11 mouse cellular contexts compared by ENCODE assay signal in the genomic region with DNA sequence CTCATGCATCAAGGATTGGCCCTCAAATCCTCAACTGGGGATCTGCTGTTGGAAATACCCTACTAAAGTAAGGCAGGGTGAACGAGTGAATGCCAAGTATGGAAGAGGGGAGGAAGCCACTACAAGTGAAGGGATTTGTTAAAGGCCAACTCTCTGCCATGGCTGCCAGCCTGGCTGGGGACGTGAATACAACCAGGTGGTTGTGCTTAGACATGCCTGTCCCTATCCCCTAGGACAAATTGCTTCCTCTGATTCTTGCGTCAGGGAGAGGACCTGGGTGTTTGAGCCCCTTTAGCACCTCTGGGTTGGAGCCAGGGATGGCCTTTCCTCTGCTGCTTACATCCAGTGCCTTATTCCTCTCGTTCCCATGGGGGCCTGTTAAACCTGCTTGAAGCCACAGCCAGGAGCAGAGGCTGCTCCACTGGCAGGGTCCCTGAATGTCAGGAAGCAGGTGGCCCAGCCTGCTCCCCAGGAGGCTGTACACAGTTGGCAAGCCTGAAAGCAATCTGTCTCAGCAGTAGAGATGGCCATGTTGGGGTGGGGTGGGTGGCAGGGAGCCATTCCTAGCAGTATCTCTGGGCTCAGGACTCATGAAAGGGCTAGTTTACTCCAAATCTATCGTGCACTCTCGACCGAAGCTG. TPM values are rescaled to one million over a fixed set of nuclear protein-coding genes. Genes with fewer than 3 reads are reported as not detected.
DNase-seq lines count a peak whose midpoint lies in the region; ATAC-seq and TF ChIP-seq lines count a peak whose summit lies in the region.
"Had no signal": no experiment of that assay in that cellular context is flagged by ENCODE, and none has a peak within 500 bp of the region (broad histone marks: within the 10 kb centered on the region; RNA-seq: fewer than 3 reads in every experiment).

No protein-coding gene starts in this region.

- peaks cover 29% of the 10 kb centered on the region for H3K4me1 ChIP-seq in heart, adult 2 months (ENCODE audit: control insufficient read depth, insufficient read depth, low read length)
- peaks cover 13% of the 10 kb centered on the region for H3K4me1 ChIP-seq in hindbrain, postnatal 0 days (ENCODE audit: insufficient read depth, low read length)

- TF ChIP-seq POLR2A in heart, adult 2 months (IDR thresholded peaks at IDR 0.05; ENCODE audit: insufficient read depth, low read depth, low read length) = no peak

- H3K9ac ChIP-seq in heart, adult 2 months (ENCODE audit: low read depth, low read length) = no peak overlapping the region
- no peak overlapping the region for H3K9ac ChIP-seq in hindbrain, postnatal 0 days (replicated peaks; ENCODE audit: low read length)
- H3K9ac ChIP-seq: limb, embryonic 15.5 days had no signal

- no peak for TF ChIP-seq CTCF in heart, adult 2 months (IDR thresholded peaks at IDR 0.05)
- no peak for TF ChIP-seq CTCF in hindbrain, postnatal 0 days (IDR thresholded peaks at IDR 0.05; ENCODE audit: low read depth)

- peak; percentile 25; the same call in 1 of the 2 replicates for ATAC-seq in hindbrain, postnatal 0 days
- ATAC-seq: CD4-positive, CD25-positive, alpha-beta regulatory T cell, adult 4 months; intestine, embryonic 16.5 days had no signal

- no peaks in the 10 kb centered on the region for H3K9me3 ChIP-seq in hindbrain, postnatal 0 days (ENCODE audit: low read length)
- H3K9me3 ChIP-seq: limb, embryonic 15.5 days had no signal

- H3K27me3 ChIP-seq in heart, adult 2 months (ENCODE audit: control insufficient read depth, insufficient read depth, low read length) = no peaks in the 10 kb centered on the region
- H3K27me3 ChIP-seq in hindbrain, postnatal 0 days (ENCODE audit: insufficient read depth, low read length) = no peaks in the 10 kb centered on the region
- H3K27me3 ChIP-seq: limb, embryonic 15.5 days had no signal

- H3K27ac ChIP-seq in heart, adult 2 months = no peak overlapping the region; the same call in 1 of the 2 replicates
- no peak overlapping the region for H3K27ac ChIP-seq in hindbrain, postnatal 0 days
- H3K27ac ChIP-seq: limb, embryonic 15.5 days had no signal

- WGBS in heart, adult 2 months = 36% methylated on average over 7 of the region's 7 CpGs
- 34% methylated on average over 7 of the region's 7 CpGs for WGBS in hindbrain, postnatal 0 days

- H3K4me2 ChIP-seq in hindbrain, postnatal 0 days (ENCODE audit: low read depth, low read length) = no peak overlapping the region
- H3K4me2 ChIP-seq: limb, embryonic 15.5 days had no signal

- peak; percentile 21 to 33 for DNase-seq in heart, adult 2 months
- DNase-seq in heart, postnatal 36 days = no peak
- peak; percentile 21 for DNase-seq in adrenal gland, postnatal 25 days
- peak; percentile 83 for DNase-seq in cerebellum, adult 9-11 months
- DNase-seq in hindbrain, postnatal 0 days (ENCODE audit: low spot score) = no peak
- DNase-seq in urinary bladder, postnatal 25 days (ENCODE audit: low spot score) = no peak
- no peak for DNase-seq in urinary bladder, postnatal 4 days (ENCODE audit: low spot score in 2 of 2)
- no peak for DNase-seq in spleen, adult 12 weeks (ENCODE audit: low spot score)

- no peak for TF ChIP-seq EP300 in heart, adult 2 months (IDR thresholded peaks at IDR 0.05; ENCODE audit: insufficient read depth, low read depth, low read length)

- intact Hi-C loops in heart, adult 2 months (cut with DNase I) = no loop called here
- intact Hi-C loops in heart, postnatal 36 days (cut with DNase I) = no loop called here

- H3K4me3 ChIP-seq in heart, adult 2 months = no peak overlapping the region
- H3K4me3 ChIP-seq in hindbrain, postnatal 0 days (ENCODE audit: low read length) = no peak overlapping the region
- H3K4me3 ChIP-seq: limb, embryonic 15.5 days had no signal

- H3K36me3 ChIP-seq in heart, adult 2 months (ENCODE audit: control insufficient read depth, insufficient read depth, low read length) = peaks cover 2% of the 10 kb centered on the region; the same call in 1 of the 2 replicates
- H3K36me3 ChIP-seq in hindbrain, postnatal 0 days (ENCODE audit: insufficient read depth, low read length) = no peaks in the 10 kb centered on the region
- H3K36me3 ChIP-seq: limb, embryonic 15.5 days had no signal

- no peaks in the 10 kb centered on the region; the same call in 1 of the 2 replicates for H3K79me2 ChIP-seq in heart, adult 2 months (replicated peaks; ENCODE audit: control insufficient read depth, insufficient read depth, low read length)

RNA-seq across cellular contexts. Expression of gene Tspan18, which starts 6.3 kb away (rescaled TPM):
- total RNA-seq in heart, adult 2 months (2021) = 10 to 100 TPM in 1 of 2 experiments, 1 to 10 TPM in 1; 9.4 to 16.0 TPM
- polyA plus RNA-seq in heart, adult 2 months (2012; rRNA removed) = 21.3 and 23.8 TPM in 2 replicates
- 10 to 100 TPM; 12.4 to 16.2 TPM for total RNA-seq in heart, postnatal 36 days (2021)
- 55.1 TPM in 2 replicates for total RNA-seq in adrenal gland, postnatal 25 days (2021)
- total RNA-seq in hindbrain, postnatal 0 days (2014; rRNA removed) = 23.5 and 26.2 TPM in 2 replicates
- polyA plus RNA-seq in hindbrain, postnatal 0 days (2015; fragmentation: Nextera tagmentation; extraction: Ambion mirVana) = 11.1 and 12.3 TPM in 2 replicates

Comparison
In these comparisons a context has a peak if more than half of its experiments do, and no peak if none do; other contexts are left out.
1. DNase-seq: peak in heart, adult 2 months (2 of 2), adrenal gland, postnatal 25 days (single experiment) and cerebellum, adult 9-11 months (single experiment); none in heart, postnatal 36 days (0 of 2), hindbrain, postnatal 0 days (single experiment), urinary bladder, postnatal 25 days (single experiment), urinary bladder, postnatal 4 days (0 of 2) and spleen, adult 12 weeks (single experiment).